Mouse (Mus musculus) olfactory bulb, adult 2 months (tissue): Measurements from ENCODE around the gene Arel1. TPM values are rescaled to one million over a fixed set of nuclear protein-coding genes. Genes with fewer than 3 reads are reported as not detected.

Experiments
- H3K27ac ChIP-seq: fragments of 200-500 bp; 2 replicates; pipeline ENCODE4 v1.5.1; 2012; ENCODE audit warnings: low read depth, low read length; ENCODE audit not compliant: insufficient read depth
- H3K4me1 ChIP-seq: fragments of 200-500 bp; 2 replicates; pipeline ENCODE4 v1.6.1; 2012; ENCODE audit warnings: low read length; ENCODE audit not compliant: control insufficient read depth, insufficient read depth
- H3K4me3 ChIP-seq: fragments of 200-500 bp; 2 replicates; pipeline ENCODE4 v1.5.1; 2012; ENCODE audit warnings: mild to moderate bottlenecking, low read depth, low read length, moderate library complexity; ENCODE audit not compliant: insufficient read depth
- CTCF ChIP-seq: fragments of 200-500 bp; IDR thresholded peaks from 2 replicates; pipeline ENCODE4 v1.5.1; 2012; ENCODE audit warnings: low read depth, mild to moderate bottlenecking, low read length, moderate library complexity; ENCODE audit not compliant: insufficient read depth
- POLR2A ChIP-seq: fragments of 200-500 bp; IDR thresholded peaks from 2 replicates; pipeline ENCODE4 v1.6.1; 2012; ENCODE audit warnings: mild to moderate bottlenecking, low read depth, low read length, moderate library complexity; ENCODE audit not compliant: insufficient read depth
- WGBS: fragments of 180-500 bp; shearing (Covaris S2); methylation state at CpG from one replicate; pipeline ENCODE4 v1.1.7; 2018; 5-methylcytosine and 5-hydroxymethylcytosine counted together
- polyA plus RNA-seq: library from polyadenylated mRNA; stranded (reverse); fragments of >200 nt; gene quantifications from 2 replicates; pipeline ENCODE4 v1.2.4, GENCODE M21; 2012; ENCODE audit warnings: low replicate concordance; ENCODE audit not compliant: missing spikeins, insufficient read depth, insufficient read length

Arel1 gene
- not detected in 2 replicates for polyA plus RNA-seq

DNA sequence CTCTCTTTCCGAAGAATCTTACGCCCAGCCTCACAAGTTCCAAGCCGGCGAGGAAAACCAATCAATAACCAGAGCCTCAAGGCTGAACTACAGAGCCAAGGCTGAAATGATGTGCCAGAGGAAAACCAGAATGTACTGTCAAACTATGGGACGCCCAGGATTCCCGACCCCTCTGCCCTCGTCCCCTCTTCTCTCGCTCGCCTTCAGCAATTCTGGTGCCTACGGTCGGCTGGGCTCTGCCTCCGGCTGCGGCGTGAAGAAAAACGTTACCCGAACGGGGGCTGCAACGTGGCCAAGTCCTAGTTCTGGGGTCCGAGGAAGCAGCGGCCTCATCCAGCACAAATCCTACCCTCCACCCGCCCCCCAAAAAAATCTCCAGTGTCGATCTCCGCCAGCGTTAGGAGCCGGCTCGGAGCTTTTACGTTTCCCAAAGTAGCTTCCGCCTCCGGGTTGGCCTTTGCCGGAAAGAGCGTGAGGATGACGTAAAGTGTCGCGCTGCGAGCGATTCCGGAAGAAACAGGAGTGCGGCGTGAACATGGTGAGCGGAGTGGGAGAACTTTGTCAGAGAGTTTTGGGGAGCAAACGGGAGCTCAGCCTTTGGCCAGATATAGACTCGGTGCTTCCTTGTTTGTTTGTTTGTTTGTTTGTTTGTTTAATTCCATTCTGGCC is at the start of gene Arel1, which contains the start of gene Fcf1:
Gene Arel1, minus strand, starts transcription at position 473 of the 669 bp plus-strand sequence.
Gene Fcf1, plus strand, starts transcription at position 470 of the 669 bp plus-strand sequence.
- peak within 1 kb of the TSS; percentile 70 for H3K4me3 ChIP-seq
- peaks cover 6% of the 10 kb centered on the region for H3K4me1 ChIP-seq
- H3K27ac ChIP-seq: 0 out of 2 replicates have a peak within 1 kb of the TSS, but pooled peaks have one; percentile 17
- no peak for TF ChIP-seq CTCF
- TF ChIP-seq POLR2A: peak; percentile 49
- WGBS: under 1% methylated on average over 42 of the region's 42 CpGs

DNA sequence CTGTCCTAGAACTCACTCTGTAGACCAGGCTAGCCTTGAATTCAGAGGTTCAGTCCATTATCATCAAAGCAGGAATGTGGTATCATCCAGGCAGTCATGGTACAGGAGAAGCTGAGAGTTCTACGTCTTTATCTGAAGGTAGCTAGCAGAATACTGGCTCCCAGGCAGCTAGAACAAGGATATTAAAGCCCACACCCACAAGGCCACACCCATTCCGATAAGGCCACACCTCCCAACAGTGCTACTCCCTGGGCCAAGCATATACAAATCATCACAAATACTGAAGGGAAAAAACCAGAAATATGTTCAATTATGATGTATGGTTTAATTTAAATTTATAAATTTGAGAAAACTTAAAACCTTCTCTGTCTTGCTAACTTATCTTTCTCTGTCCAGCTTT is 41.5 kb upstream of the Arel1 start:
- 95% methylated on average over 2 of the region's 2 CpGs for WGBS
- no peaks in the 10 kb centered on the region for H3K4me1 ChIP-seq
- no peak overlapping the region for H3K4me3 ChIP-seq
- no peak for TF ChIP-seq CTCF
- no peak for TF ChIP-seq POLR2A
- H3K27ac ChIP-seq: no peak overlapping the region

DNA sequence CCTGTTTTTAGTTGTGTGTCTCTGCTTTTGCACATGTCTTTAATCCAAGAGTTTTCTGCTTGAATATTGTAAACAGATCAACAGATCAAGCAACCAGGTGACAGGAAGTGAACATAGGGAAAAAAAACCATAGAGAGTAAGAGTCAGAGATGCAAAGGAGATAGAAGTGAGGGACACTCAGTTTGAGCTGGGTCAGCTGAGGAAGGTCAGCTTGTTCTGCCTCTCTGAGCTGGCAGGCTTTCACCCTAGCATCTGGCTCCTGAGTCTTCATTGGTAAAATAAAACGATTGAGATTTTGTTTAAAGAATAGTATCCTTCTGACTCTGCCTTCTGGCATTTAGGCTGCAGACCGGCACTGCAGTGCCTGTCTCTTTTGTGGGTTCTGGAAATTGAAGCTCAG is 39.8 kb upstream of the Arel1 start:
- H3K4me1 ChIP-seq: no peaks in the 10 kb centered on the region
- H3K4me3 ChIP-seq: no peak overlapping the region
- TF ChIP-seq CTCF: no peak
- no peak for TF ChIP-seq POLR2A
- WGBS: 75% methylated on average over 2 of the region's 2 CpGs
- no peak overlapping the region for H3K27ac ChIP-seq

- Histone ChIP-seq H3K27ac (no peak overlapping the region), H3K4me1 (no peaks in the 10 kb centered on the region), H3K4me3 (no peak overlapping the region)
- WGBS: 52% methylated on average over 1 of the region's 1 CpGs
- TF ChIP-seq CTCF (no peak), POLR2A (no peak)
These were observed 39.1 kb upstream of the Arel1 start for GRCm38 (mm10) chr12:85009776-85010175.

DNA sequence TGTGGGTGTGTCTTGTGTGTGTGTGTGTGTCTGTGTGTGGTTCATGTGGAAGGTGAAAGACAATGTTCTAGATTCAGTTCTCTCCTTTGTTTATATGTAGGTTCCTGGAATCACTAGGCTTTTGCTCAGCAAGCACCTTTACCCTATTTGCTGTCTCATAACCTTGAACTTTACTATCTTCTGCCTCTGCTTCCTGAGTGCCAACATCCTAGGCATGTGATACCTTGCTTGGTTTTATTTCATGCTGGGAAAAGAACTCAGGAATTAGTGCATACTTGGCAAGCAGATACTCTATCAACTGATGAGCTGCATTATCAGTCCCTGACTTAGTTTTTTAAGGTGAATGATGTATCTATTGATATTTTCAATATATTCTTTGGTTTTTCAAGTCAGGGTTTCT is 36.3 kb upstream of the Arel1 start:
- no peak overlapping the region for H3K27ac ChIP-seq
- H3K4me3 ChIP-seq: no peak overlapping the region
- TF ChIP-seq POLR2A (no peak), CTCF (no peak)
- H3K4me1 ChIP-seq: no peaks in the 10 kb centered on the region

GRCm38 (mm10) chr12:85006206-85006605 is 35.5 kb upstream of the Arel1 start:
- 43% methylated on average over 1 of the region's 1 CpGs for WGBS
- TF ChIP-seq POLR2A: no peak
- no peak for TF ChIP-seq CTCF
- Histone ChIP-seq H3K4me3 (no peak overlapping the region), H3K27ac (no peak overlapping the region), H3K4me1 (no peaks in the 10 kb centered on the region)

GRCm38 (mm10) chr12:84999053-84999452 is 28.4 kb upstream of the Arel1 start:
- TF ChIP-seq POLR2A: no peak
- TF ChIP-seq CTCF: no peak
- H3K27ac ChIP-seq: no peak overlapping the region
- 0 out of 2 replicates have a peak overlapping the region, but pooled peaks have one; percentile 8 for H3K4me3 ChIP-seq
- no peaks in the 10 kb centered on the region for H3K4me1 ChIP-seq

GRCm38 (mm10) chr12:84996501-84997398 is 26.1 kb upstream of the Arel1 start:
- TF ChIP-seq POLR2A (no peak), CTCF (no peak)
- Histone ChIP-seq H3K4me1 (no peaks in the 10 kb centered on the region), H3K4me3 (peak overlapping the region; percentile 80), H3K27ac (peak overlapping the region; percentile 28; the same call in 1 of the 2 replicates)
- under 1% methylated on average over 44 of the region's 44 CpGs for WGBS

DNA sequence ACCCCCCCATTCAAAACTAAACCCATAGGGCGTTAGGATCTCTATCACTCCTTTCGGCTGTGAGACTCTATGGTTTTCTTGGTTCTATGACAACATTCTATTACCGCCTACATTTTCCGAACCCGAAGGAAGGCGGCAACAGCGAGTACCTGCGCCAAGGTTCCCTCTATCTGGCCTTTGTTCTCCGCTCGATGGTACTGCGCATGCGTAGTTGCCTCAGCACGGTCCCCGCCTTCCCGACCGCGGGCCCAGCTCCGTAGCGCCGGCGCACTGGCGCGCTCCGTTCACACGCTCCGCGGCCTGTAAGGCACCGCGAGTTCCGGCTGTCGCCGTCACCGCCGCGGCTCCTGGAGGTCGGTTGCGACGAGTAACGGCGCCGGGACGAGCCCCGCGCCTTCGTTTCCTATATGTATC is 25.4 kb upstream of the Arel1 start, which contains the start of gene Ylpm1:
Gene Ylpm1, plus strand, starts transcription at position 239 of the 414 bp plus-strand sequence.
- peak; percentile 87 for TF ChIP-seq POLR2A
- no peak for TF ChIP-seq CTCF
- under 1% methylated on average over 45 of the region's 45 CpGs for WGBS
- H3K27ac ChIP-seq: peak within 1 kb of the TSS; percentile 28; the same call in 1 of the 2 replicates
- H3K4me3 ChIP-seq: peak within 1 kb of the TSS; percentile 80
- H3K4me1 ChIP-seq: no peaks in the 10 kb centered on the region
